18 mouse cellular contexts compared by ENCODE assay signal in genomic region chrX:4899187-4899586, GRCm38 (mm10). TPM values are rescaled to one million over a fixed set of nuclear protein-coding genes. Genes with fewer than 3 reads are reported as not detected.
DNase-seq lines count a peak whose midpoint lies in the region; ATAC-seq lines count a peak whose summit lies in the region.
"Not testable (repeated sequence)": the region's sequence is repeated elsewhere in the genome, so short reads cannot be mapped to it uniquely, and the experiment has no call there.
"Had no signal": no experiment of that assay in that cellular context is flagged by ENCODE, and none has a peak within 500 bp of the region (broad histone marks: within the 10 kb centered on the region; RNA-seq: fewer than 3 reads in every experiment).

No protein-coding gene starts in this region.

- H3K27ac ChIP-seq in embryonic facial prominence, embryonic 10.5 days (replicated peaks); hindbrain, embryonic 14.5 days; limb, embryonic 11.5 days (replicated peaks; ENCODE audit: low read depth, low read length): not testable (repeated sequence)

- ATAC-seq in hindbrain, embryonic 14.5 days (ENCODE audit: low FRiP score); limb, embryonic 11.5 days (ENCODE audit: insufficient number of reproducible peaks, low FRiP score, low TSS enrichment, low read depth): not testable (repeated sequence)
- peak; percentile 87 for ATAC-seq in megakaryocyte progenitor cell, adult 5-6 weeks (replicated peaks; ENCODE audit: poor library complexity)

- 91% methylated on average over 7 of the region's 7 CpGs for WGBS in embryonic facial prominence, embryonic 10.5 days
- 91% methylated on average over 6 of the region's 7 CpGs for WGBS in hindbrain, embryonic 14.5 days
- 94% methylated on average over 2 of the region's 7 CpGs for WGBS in limb, embryonic 11.5 days

- H3K27me3 ChIP-seq in embryonic facial prominence, embryonic 10.5 days (replicated peaks; ENCODE audit: low read depth, poor library complexity, severe bottlenecking); hindbrain, embryonic 14.5 days (ENCODE audit: control insufficient read depth, insufficient read depth, low read length); limb, embryonic 11.5 days (ENCODE audit: control insufficient read depth, insufficient read depth, low read length): not testable (repeated sequence)

- H3K4me1 ChIP-seq in embryonic facial prominence, embryonic 10.5 days; hindbrain, embryonic 14.5 days (replicated peaks; ENCODE audit: control insufficient read depth, insufficient read depth, low read length); limb, embryonic 11.5 days (ENCODE audit: control insufficient read depth, insufficient read depth, low read length): not testable (repeated sequence)

- H3K9ac ChIP-seq in hindbrain, embryonic 14.5 days; limb, embryonic 11.5 days (ENCODE audit: low read length): not testable (repeated sequence)

- not testable (repeated sequence) for H3K4me2 ChIP-seq in hindbrain, embryonic 14.5 days (replicated peaks); limb, embryonic 11.5 days (ENCODE audit: low read depth, severe bottlenecking)

- H3K36me3 ChIP-seq in embryonic facial prominence, embryonic 10.5 days (replicated peaks); hindbrain, embryonic 14.5 days (replicated peaks; ENCODE audit: control insufficient read depth, insufficient read depth); limb, embryonic 11.5 days (ENCODE audit: control insufficient read depth, insufficient read depth, low read length): not testable (repeated sequence)

- H3K9me3 ChIP-seq in embryonic facial prominence, embryonic 10.5 days; hindbrain, embryonic 14.5 days (ENCODE audit: control insufficient read depth, low read length); limb, embryonic 11.5 days (ENCODE audit: control insufficient read depth, low read length): not testable (repeated sequence)

- peak; percentile 24 for DNase-seq in 3T3-L1 (ENCODE audit: low read depth, low spot score)
- DNase-seq in adipocyte (ENCODE audit: low spot score): peak; percentile 46
- peak; percentile 39 for DNase-seq in embryonic facial prominence, embryonic 10.5 days (ENCODE audit: low spot score)
- DNase-seq in gastrocnemius, postnatal 4 days (ENCODE audit: low spot score in 2 of 2): peak; percentile 3 to 14
- DNase-seq in hindbrain, embryonic 14.5 days (ENCODE audit: low spot score): peak; percentile 25
- DNase-seq in limb, embryonic 11.5 days (ENCODE audit: low spot score): peak; percentile 19
- DNase-seq in right cerebral cortex, adult 18-20 months: peak; percentile 0

- H3K4me3 ChIP-seq in embryonic facial prominence, embryonic 10.5 days; hindbrain, embryonic 14.5 days (replicated peaks; ENCODE audit: low read length); limb, embryonic 11.5 days (ENCODE audit: low read depth, low read length): not testable (repeated sequence)

RNA-seq across cellular contexts. Expression of gene Btbd35f27, which starts 52.7 kb away (rescaled TPM):
- polyA plus RNA-seq in embryonic facial prominence, embryonic 10.5 days (2016; fragmentation: Nextera tagmentation; extraction: Ambion mirVana): not detected in 2 replicates
- not detected for total RNA-seq in gastrocnemius, postnatal 4 days (2021)
- polyA plus RNA-seq in hindbrain, embryonic 14.5 days (2014; fragmentation: Nextera tagmentation; extraction: Ambion mirVana): not detected in 2 replicates
- not detected in 2 replicates for polyA plus RNA-seq in limb, embryonic 11.5 days (2014; fragmentation: Nextera tagmentation; extraction: Ambion mirVana)
- not detected in 2 replicates for total RNA-seq in megakaryocyte progenitor cell, adult 5-6 weeks (2015)
- total RNA-seq in megakaryocyte progenitor cell, adult 5-6 weeks (2017): not detected in 2 replicates
- total RNA-seq: adrenal gland, adult 2 months; ES-E14; heart, adult 8-10 months; layer of hippocampus, adult 8-10 months; left cerebral cortex, postnatal 14 days had no signal
- polyA plus RNA-seq: adrenal gland, adult 2 months; erythroblast, embryonic 14.5 days; hindbrain, embryonic 13.5 days; liver, embryonic 15.5 days; neural tube, embryonic 12.5 days; spleen, adult 2 months had no signal
